Mouse (Mus musculus): ENCODE measurements at regions not wholly inside any gene's neighbourhood (a gene's known extent, or its start where the extent isn't known, plus 50 kb on each side); places are given as distances from the start of the nearest gene placed in this dataset.
A peak's percentile ranks its signal among the peaks of the same experiment; 100 is the strongest.

DNA sequence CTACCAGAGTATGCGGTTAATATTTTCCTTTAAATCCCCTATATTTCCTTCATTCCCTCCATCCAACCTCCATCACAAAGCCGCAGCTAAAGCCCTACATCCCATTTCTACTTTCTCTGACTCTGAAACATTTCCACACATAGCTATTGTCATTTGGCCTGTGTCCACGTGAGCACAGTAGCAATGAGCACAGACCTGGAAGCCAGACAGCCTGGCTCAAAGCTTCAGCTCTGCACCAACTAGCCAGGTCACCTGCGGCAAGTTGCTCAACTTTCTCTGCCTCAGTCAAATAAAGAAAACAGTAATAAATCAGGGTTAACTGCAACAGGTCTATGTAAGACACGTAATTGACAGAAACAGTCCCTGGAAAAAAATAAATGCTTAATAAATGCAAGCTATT lies 247.8 kb upstream of the Maf start:
- no peak for DNase-seq (ENCODE audit: extremely low read depth, insufficient read length, low spot score)

- DNase-seq (ENCODE audit: extremely low read depth, insufficient read length, low spot score), result no peak
Observed at GRCm38 (mm10) chr8:115953783-115954470, 246.3 kb upstream of the Maf start.

GRCm38 (mm10) chr8:115952496-115952895 lies 244.9 kb upstream of the Maf start:
- no peak for DNase-seq (ENCODE audit: extremely low read depth, insufficient read length, low spot score)

GRCm38 (mm10) chr8:115948916-115949315 lies 241.3 kb upstream of the Maf start:
- no peak for DNase-seq (ENCODE audit: extremely low read depth, insufficient read length, low spot score)

- no peak for DNase-seq (ENCODE audit: extremely low read depth, insufficient read length, low spot score)
Observed at GRCm38 (mm10) chr8:115948036-115948435, 240.4 kb upstream of the Maf start.

DNA sequence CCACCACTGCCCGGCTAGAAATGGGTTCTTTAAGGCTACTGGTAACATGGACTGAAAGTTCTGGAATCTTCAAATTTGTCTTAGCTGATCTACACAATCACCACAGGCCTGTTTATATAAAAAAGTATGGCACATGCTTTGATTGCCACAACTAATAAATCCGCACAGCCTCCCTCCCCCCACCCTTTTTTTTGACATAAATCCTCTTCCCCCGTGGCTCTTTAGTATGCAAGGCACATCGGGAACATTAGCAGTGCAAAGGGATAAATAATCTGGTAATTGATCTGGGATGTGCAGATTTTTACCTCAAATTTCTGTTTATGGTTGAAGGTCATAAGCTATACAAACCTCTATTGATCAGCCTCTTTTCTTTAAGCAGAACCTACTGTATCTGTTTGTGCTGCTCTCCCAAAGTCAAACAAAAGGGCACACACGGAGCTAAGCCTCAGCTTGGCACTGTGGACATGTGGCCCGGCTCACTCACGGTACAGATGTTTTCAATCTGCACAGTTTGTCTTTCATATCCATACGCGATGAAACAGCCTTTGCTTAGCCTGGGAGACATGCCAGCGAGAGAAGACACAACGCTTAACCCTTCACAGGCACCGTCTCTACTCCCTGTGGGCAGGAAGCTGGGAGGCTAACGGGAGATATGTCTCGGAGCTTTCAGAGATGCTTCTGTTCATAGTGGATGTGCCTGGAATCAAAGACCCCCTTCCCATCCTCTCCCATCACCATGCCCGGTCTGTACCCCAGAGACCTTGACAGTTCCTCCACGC lies 235.3 kb upstream of the Maf start:
- DNase-seq (ENCODE audit: extremely low read depth, insufficient read length, low spot score), result no peak

DNA sequence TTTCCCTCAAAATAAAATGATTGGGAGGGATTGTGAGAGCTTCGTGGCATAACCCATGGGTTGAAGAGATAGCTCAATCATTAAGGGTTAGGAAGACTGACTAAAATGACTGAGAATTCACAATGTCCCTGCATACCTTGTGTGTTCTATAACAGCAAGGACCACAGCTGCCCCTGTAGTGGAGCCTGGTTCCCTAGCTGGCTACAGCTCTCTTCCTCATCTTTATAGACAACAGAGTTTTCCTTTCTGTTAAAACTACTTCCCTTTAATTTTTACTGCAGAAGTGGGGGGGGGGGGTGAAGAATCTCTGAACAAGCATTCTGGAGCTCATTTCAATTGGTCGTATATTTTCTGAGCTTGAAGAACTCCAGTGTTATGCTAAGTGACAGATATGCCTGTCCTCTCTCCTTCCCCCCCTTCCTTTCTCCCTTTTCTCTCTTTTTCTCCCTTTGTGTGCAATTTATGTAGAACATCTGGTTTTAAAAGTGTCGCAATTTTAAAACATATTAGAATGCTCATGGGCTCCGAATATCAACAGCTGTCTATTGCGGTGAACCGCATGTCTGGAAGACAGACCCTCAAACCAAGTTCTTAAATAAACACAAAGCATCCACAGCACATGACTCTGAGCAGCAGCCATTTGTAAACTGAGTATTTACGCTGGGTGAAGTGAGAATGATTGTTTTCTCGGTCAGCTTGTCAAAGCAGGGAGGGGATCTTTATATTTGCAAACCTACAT lies 222.0 kb upstream of the Maf start:
- DNase-seq (ENCODE audit: extremely low read depth, insufficient read length, low spot score), result no peak

GRCm38 (mm10) chr8:115921889-115922288 lies 214.3 kb upstream of the Maf start:
- no peak for DNase-seq (ENCODE audit: extremely low read depth, insufficient read length, low spot score)

- DNase-seq (ENCODE audit: extremely low read depth, insufficient read length, low spot score), result peak; percentile 18
Observed at GRCm38 (mm10) chr8:115906650-115907049, 199.1 kb upstream of the Maf start.

GRCm38 (mm10) chr8:115903853-115904420 lies 196.3 kb upstream of the Maf start:
- DNase-seq (ENCODE audit: extremely low read depth, insufficient read length, low spot score), result peak; percentile 42

DNA sequence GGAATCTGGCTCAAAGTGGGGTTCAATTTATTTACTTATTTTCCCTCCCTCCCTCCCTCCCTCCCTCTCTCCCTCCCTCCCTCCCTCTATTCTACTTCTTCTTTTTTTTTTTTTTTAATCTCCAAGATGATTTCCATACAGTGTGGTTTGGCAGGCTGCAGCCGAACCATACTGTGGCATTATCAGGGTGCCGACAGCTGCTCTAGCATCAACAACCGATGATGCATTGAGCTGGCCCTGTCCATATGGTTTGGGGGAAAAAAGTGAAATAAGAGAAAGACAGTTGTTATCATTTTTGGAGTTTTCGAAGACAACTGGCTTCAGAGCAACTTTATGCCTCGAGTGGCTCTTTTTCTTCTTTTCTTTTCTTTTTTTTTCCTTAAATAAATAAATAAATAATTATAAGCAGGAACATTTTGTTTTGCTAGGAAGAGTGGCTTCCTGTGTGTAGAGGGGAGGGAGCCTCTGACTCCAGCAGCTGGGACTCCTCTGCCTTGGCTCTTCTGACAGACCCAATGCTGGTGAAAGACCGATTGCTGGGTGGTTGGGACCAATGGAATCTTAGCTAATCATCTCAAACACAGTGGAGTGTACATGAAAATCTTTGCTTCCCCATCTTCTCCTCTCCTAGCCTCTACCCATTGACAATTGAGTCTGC lies 190.1 kb upstream of the Maf start:
- DNase-seq (ENCODE audit: extremely low read depth, insufficient read length, low spot score), result no peak

- no peak for DNase-seq (ENCODE audit: extremely low read depth, insufficient read length, low spot score)
Observed at GRCm38 (mm10) chr8:115897086-115897485, 189.5 kb upstream of the Maf start.

DNA sequence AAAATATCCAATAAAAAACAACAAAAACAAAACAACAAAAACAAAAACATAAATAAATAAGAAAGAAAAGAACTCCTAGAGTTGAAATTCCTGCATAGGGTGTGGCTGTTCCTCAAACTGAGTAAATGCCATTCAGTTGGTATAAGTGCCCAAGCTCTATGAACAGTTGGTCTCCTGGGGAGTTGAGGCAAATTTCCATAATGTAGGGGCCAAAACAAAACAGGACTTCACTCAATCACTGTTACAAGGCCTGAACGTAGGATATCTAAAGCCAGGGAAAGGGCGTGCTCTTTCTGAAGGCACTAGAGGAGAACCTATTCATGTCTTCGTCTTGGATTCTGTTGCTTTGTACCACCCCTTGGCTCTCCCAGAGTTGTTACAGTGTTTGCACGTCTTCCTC lies 188.5 kb upstream of the Maf start:
- DNase-seq (ENCODE audit: extremely low read depth, insufficient read length, low spot score), result no peak

- DNase-seq (ENCODE audit: extremely low read depth, insufficient read length, low spot score), result peak; percentile 9
Observed at GRCm38 (mm10) chr8:115888278-115888677, 180.7 kb upstream of the Maf start.

DNA sequence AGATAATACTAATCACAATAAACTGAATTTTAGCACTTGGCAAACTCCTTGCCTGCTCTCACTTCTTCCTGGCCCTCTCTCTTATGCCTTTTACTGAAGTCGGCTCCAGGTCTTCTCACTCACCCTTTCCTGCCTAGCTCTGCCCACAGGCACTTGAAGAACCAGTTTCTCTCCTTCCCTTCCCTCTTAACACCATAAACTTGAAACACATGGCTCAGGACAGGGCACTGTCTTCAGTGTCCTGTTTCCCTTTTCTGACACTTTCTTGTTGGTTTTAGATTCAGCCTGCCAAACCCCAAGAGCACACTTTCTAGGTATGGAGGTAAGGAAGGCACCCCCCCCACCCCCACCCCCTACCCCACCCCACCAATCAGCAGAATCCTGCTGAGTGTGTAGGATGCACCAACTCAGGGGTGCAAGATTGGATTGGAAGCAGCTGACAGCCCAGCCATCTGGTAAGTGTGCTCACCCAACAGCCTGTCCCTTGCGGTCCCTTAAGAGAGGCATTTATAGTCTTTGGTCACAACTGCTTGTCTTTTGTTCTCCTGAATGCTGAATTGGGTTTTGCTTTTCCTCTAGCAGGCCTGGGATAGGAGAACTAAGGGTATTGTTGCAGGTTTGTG lies 177.6 kb upstream of the Maf start:
- DNase-seq (ENCODE audit: extremely low read depth, insufficient read length, low spot score), result no peak

- DNase-seq (ENCODE audit: extremely low read depth, insufficient read length, low spot score), result no peak
Observed at GRCm38 (mm10) chr8:115883808-115884207, 176.2 kb upstream of the Maf start.

DNA sequence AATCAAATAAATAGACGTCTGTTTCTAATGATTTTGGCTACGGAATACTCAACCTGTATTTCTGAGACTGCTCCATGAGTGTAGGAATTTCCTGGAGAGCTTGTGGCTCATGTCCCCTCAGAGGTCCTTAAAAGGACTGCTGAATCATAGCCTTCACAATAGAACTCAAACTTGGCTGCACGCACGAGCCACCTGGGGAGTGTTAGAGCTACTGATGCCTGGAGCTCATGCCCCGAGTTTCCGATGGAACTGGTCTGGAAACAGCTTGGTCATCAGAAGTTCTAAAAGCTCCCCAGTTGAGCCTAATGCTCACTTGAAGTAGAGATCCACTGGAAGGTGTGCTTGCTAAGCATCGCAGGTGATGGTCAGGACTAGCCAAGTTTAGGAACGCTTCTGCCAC lies 174.3 kb upstream of the Maf start:
- no peak for DNase-seq (ENCODE audit: extremely low read depth, insufficient read length, low spot score)

GRCm38 (mm10) chr8:115874789-115875188 lies 167.2 kb upstream of the Maf start:
- no peak for DNase-seq (ENCODE audit: extremely low read depth, insufficient read length, low spot score)

DNA sequence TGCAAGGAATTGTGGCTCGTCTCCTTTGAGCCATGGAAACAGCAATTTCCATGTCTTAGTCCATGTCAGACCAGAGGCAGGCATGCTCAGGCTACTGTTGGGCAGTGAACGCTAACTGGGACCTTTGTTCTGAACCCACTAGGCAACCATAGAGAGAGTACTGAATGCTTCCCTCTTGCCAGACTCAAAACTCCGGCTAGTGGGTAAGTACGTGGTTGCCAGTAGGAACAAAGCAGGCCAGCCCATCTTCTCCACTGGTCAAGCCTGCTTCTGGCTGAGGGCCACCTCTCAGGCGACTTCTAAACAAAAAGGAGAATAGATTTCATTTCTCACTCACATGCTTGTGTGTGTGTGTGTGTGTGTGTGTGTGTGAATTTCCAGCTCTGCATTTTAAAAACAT lies 163.8 kb upstream of the Maf start:
- DNase-seq (ENCODE audit: extremely low read depth, insufficient read length, low spot score), result no peak

GRCm38 (mm10) chr8:115861381-115861780 lies 153.8 kb upstream of the Maf start:
- peak; percentile 37 for DNase-seq (ENCODE audit: extremely low read depth, insufficient read length, low spot score)
